Comparison of ENCODE assay signal across 10 mouse cellular contexts in the genomic region with DNA sequence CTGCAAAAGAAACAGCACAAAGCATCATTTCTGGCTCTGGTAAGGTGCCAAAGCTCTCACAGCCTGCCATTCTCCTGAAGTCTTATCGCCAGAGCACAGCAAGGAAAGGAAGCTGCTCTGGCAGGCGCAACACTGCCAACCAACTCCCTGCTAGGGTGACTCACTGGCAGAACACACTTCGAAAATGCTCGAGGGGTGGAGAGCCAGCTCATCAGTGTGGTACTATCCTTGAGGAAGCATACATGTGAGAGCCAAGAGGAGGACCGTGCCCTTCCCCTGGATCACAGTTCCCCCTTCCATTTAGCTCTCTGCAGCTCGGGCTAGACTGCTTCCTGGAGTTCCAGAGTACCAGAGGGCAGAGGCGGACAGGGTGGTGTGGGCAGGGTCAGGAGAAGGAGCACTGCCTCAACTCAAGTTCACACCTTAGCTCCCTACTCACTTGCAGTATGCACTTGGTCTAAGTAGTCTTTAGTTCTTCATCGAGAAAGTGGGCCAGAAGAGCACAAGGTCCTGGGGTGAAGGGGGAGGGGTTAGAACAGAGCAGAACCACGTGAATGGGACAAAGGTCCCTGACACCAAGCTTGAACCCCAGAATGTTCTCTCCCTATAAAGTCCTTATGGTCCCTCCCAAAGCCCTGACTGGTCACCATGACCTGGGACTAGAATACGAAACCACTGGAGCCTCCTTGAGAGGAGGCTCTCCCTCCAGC.
DNase-seq lines count a peak whose midpoint lies in the region; TF ChIP-seq lines count a peak whose summit lies in the region.
"Had no signal": no experiment of that assay in that cellular context is flagged by ENCODE, and none has a peak within 500 bp of the region (broad histone marks: within the 10 kb centered on the region; RNA-seq: fewer than 3 reads in every experiment).

No protein-coding gene starts in this region.

- no peak for TF ChIP-seq CTCF in gastrocnemius, adult 2 months (IDR thresholded peaks at IDR 0.05)
- no peak for TF ChIP-seq CTCF in C2C12 (IDR thresholded peaks at IDR 0.05; ENCODE audit: control insufficient read depth, insufficient read depth, insufficient read length)

- H3K27ac ChIP-seq in gastrocnemius, adult 2 months, result peak overlapping the region; percentile 8; the same call in 1 of the 2 replicates
- H3K27ac ChIP-seq: embryonic facial prominence, embryonic 15.5 days; liver, embryonic 13.5 days had no signal

- intact Hi-C loops in gastrocnemius, adult 2 months (cut with DNase I), result no loop called here
- intact Hi-C loops in heart, postnatal 14 days (cut with DNase I), result no loop called here

- DNase-seq in gastrocnemius, adult 2 months, result peak; percentile 36
- no peak for DNase-seq in gastrocnemius, postnatal 4 days (ENCODE audit: low spot score in 2 of 2)
- DNase-seq in cerebellum, adult 9-11 months, result peak; percentile 93
- peak; percentile 23 to 52 for DNase-seq in heart, postnatal 14 days
- DNase-seq in lung, postnatal 25 days (ENCODE audit: low spot score), result peak; percentile 35
- DNase-seq in thymus, postnatal 25 days, result peak; percentile 50
- DNase-seq in urinary bladder, postnatal 4 days (ENCODE audit: low spot score in 2 of 2), result no peak
- DNase-seq: liver, embryonic 13.5 days had no signal

- peaks cover 33% of the 10 kb centered on the region for H3K36me3 ChIP-seq in C2C12 (ENCODE audit: control insufficient read depth, insufficient read depth)
- H3K36me3 ChIP-seq: liver, embryonic 13.5 days had no signal

- H3K27me3 ChIP-seq in C2C12 (ENCODE audit: control insufficient read depth, insufficient read depth, insufficient read length), result no peaks in the 10 kb centered on the region
- H3K27me3 ChIP-seq: embryonic facial prominence, embryonic 15.5 days; liver, embryonic 13.5 days had no signal

- no peak overlapping the region for H3ac ChIP-seq in C2C12 (ENCODE audit: control insufficient read depth, insufficient read length, low read depth)

- H3K4me3 ChIP-seq in gastrocnemius, adult 2 months, result no peak overlapping the region
- no peak overlapping the region for H3K4me3 ChIP-seq in C2C12 (ENCODE audit: insufficient read depth, poor library complexity, severe bottlenecking)
- H3K4me3 ChIP-seq: embryonic facial prominence, embryonic 15.5 days; liver, embryonic 13.5 days had no signal

- peaks cover 1% of the 10 kb centered on the region for H3K79me3 ChIP-seq in C2C12 (ENCODE audit: low read depth)

- no peaks in the 10 kb centered on the region for H3K79me2 ChIP-seq in C2C12 (ENCODE audit: control insufficient read depth, insufficient read depth)

TF ChIP-seq in C2C12, 6 proteins besides CTCF, POLR2A, EP300 and RAD21:
- TF ChIP-seq MAX (IDR thresholded peaks at IDR 0.05) (peak; percentile 68), CEBPB (IDR thresholded peaks at IDR 0.05; ENCODE audit: low read depth) (no peak), USF1 (IDR thresholded peaks at IDR 0.05; ENCODE audit: low read depth) (no peak), FOSL1 (IDR thresholded peaks at IDR 0.05; ENCODE audit: insufficient read depth, low read length, poor library complexity, severe bottlenecking) (peak; percentile 27), MYOG (IDR thresholded peaks at IDR 0.05; ENCODE audit: control insufficient read depth, extremely low read depth, insufficient read length) (no peak), MYOD1 (IDR thresholded peaks at IDR 0.05; ENCODE audit: control insufficient read depth, insufficient read length, low read depth) (no peak)

Comparison
In these comparisons a context has a peak if more than half of its experiments do, and no peak if none do; other contexts are left out.
1. DNase-seq: peak in gastrocnemius, adult 2 months (single experiment), cerebellum, adult 9-11 months (single experiment), heart, postnatal 14 days (2 of 2), lung, postnatal 25 days (single experiment) and thymus, postnatal 25 days (single experiment); none in gastrocnemius, postnatal 4 days (0 of 2) and urinary bladder, postnatal 4 days (0 of 2).